Mouse (Mus musculus) lung, postnatal 4 days (tissue): ENCODE data around the gene Slc35g1.

ENCODE experiments used
- DNase-seq, 2 experiments: peaks; one replicate each; pipeline ENCODE4 v3.0.0; 2021

Gene Slc35g1

GRCm38 (mm10) chr19:38396633-38396970, 822 bp downstream of the Slc35g1 start:
- no peak for DNase-seq

GRCm38 (mm10) chr19:38397004-38397403, 1.2 kb downstream of the Slc35g1 start:
- DNase-seq: no peak

GRCm38 (mm10) chr19:38398966-38399365, 3.2 kb downstream of the Slc35g1 start:
- DNase-seq: no peak

GRCm38 (mm10) chr19:38400851-38401250, 5.1 kb downstream of the Slc35g1 start:
- DNase-seq: no peak

- no peak for DNase-seq
Measured at GRCm38 (mm10) chr19:38401416-38401815, 5.6 kb downstream of the Slc35g1 start.

- DNase-seq: no peak
Measured at GRCm38 (mm10) chr19:38410357-38411056, 14.7 kb downstream of the Slc35g1 start.

- DNase-seq: no peak
Measured at GRCm38 (mm10) chr19:38413861-38414260, 18.1 kb downstream of the Slc35g1 start.

GRCm38 (mm10) chr19:38418819-38419423, 23.1 kb downstream of the Slc35g1 start:
- no peak for DNase-seq

GRCm38 (mm10) chr19:38420751-38421295, 25.0 kb downstream of the Slc35g1 start:
- DNase-seq: no peak

- DNase-seq: peak; percentile 27 to 33
Measured at GRCm38 (mm10) chr19:38421436-38421835, 25.7 kb downstream of the Slc35g1 start.

GRCm38 (mm10) chr19:38422926-38423325, 27.1 kb downstream of the Slc35g1 start:
- DNase-seq: no peak

- DNase-seq: no peak
Measured at GRCm38 (mm10) chr19:38423884-38424283, 28.1 kb downstream of the Slc35g1 start.

GRCm38 (mm10) chr19:38424581-38424980, 28.8 kb downstream of the Slc35g1 start:
- DNase-seq: no peak

GRCm38 (mm10) chr19:38429269-38429668, 33.5 kb downstream of the Slc35g1 start:
- peak in 1 of 2 experiments; percentile 20 for DNase-seq

GRCm38 (mm10) chr19:38430475-38430874, 34.7 kb downstream of the Slc35g1 start:
- DNase-seq: no peak

- DNase-seq: no peak
Measured at GRCm38 (mm10) chr19:38431326-38431725, 35.5 kb downstream of the Slc35g1 start.

- no peak for DNase-seq
Measured at GRCm38 (mm10) chr19:38432021-38432420, 36.2 kb downstream of the Slc35g1 start.

- DNase-seq: no peak
Measured at GRCm38 (mm10) chr19:38433381-38433780, 37.6 kb downstream of the Slc35g1 start.

- no peak for DNase-seq
Measured at GRCm38 (mm10) chr19:38435221-38435620, 39.4 kb downstream of the Slc35g1 start.

GRCm38 (mm10) chr19:38441860-38442259, 46.1 kb downstream of the Slc35g1 start:
- DNase-seq: no peak

- no peak for DNase-seq
Measured at GRCm38 (mm10) chr19:38445758-38446157, 50.0 kb downstream of the Slc35g1 start.
